Mouse (Mus musculus) embryonic facial prominence, embryonic 13.5 days (tissue): Measurements from ENCODE around the gene Hyal2. TPM values are rescaled to one million over a fixed set of nuclear protein-coding genes. Genes with fewer than 3 reads are reported as not detected.

ENCODE experiments used
- ATAC-seq: fragments of 200-750 bp; cut with Nextera tagmentation; 2 replicates; pipeline ENCODE4 v1.8.0; 2017; ENCODE audit warnings: low read depth; ENCODE audit not compliant: insufficient number of reproducible peaks, insufficient read depth, low FRiP score, low TSS enrichment
- H3K27ac ChIP-seq: fragments of 300-500 bp; sonication (generic); 2 replicates; pipeline ENCODE4 v1.5.1; 2015; ENCODE audit warnings: moderate library complexity, mild to moderate bottlenecking, inconsistent platforms
- H3K27me3 ChIP-seq: fragments of 300-500 bp; sonication (generic); 2 replicates; pipeline ENCODE4 v1.6.1; 2015; ENCODE audit warnings: mild to moderate bottlenecking, inconsistent platforms
- H3K36me3 ChIP-seq: fragments of 300-500 bp; sonication (generic); 2 replicates; pipeline ENCODE4 v1.6.1; 2015; ENCODE audit warnings: mild to moderate bottlenecking, inconsistent platforms
- H3K4me1 ChIP-seq: fragments of 300-500 bp; sonication (generic); 2 replicates; pipeline ENCODE4 v1.6.1; 2015; ENCODE audit warnings: inconsistent platforms
- H3K4me2 ChIP-seq: fragments of 300-500 bp; sonication (generic); 2 replicates; pipeline ENCODE4 v1.6.1; 2015; ENCODE audit warnings: moderate library complexity, mild to moderate bottlenecking, inconsistent platforms
- H3K4me3 ChIP-seq: fragments of 300-500 bp; sonication (generic); 2 replicates; pipeline ENCODE4 v1.5.1; 2015; ENCODE audit warnings: mild to moderate bottlenecking, inconsistent platforms
- H3K9ac ChIP-seq: fragments of 300-500 bp; sonication (generic); 2 replicates; pipeline ENCODE4 v1.6.1; 2015; ENCODE audit warnings: mild to moderate bottlenecking, inconsistent platforms
- H3K9me3 ChIP-seq: fragments of 300-500 bp; sonication (generic); 2 replicates; pipeline ENCODE4 v1.6.1; 2016; ENCODE audit warnings: inconsistent platforms
- WGBS: fragments of 180-500 bp; shearing (Covaris S2); methylation state at CpG from one replicate; pipeline ENCODE4 v1.1.7; 2015; ENCODE audit warnings: mixed read lengths; 5-methylcytosine and 5-hydroxymethylcytosine counted together
- polyA plus RNA-seq: library from polyadenylated mRNA; unstranded; fragments of >200 nt; fragmentation: Nextera tagmentation; extraction: Ambion mirVana; gene quantifications from 2 replicates; pipeline ENCODE4 v1.2.1, GENCODE M21; 2015

Hyal2 gene
- polyA plus RNA-seq, 1 experiment from 2014 or later, result 118 TPM

DNA sequence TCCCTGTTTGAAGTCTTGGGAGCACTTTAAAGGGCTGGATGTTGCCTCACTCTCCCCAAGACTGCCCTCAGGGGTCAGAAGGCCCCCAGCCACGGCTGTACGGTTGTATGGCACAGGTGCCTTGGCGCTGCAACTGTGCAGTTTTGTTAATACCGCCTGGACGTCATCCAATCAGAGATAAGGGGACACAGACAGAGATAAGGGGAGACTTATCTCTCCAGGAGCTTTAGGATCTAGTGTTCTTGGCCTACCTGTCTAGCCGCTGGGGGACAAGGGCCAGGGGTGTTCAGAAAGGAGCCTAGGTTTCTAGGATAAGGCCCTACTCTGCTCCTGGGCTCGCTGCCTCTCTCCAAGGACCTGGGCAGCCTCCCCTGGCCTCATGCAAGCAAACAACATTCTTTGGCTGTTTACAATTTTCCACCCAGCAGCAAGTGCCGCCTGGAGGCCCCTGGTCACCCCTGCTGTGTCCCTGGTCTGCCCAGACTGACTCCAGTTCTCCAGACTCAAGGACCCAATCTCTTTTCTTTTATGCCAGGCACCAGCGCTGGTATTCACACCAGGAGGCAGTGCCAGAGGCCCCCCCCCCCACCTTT, 40.0 kb downstream of the Hyal2 start:
- Histone ChIP-seq H3K4me3 (no peak overlapping the region), H3K4me2 (no peak overlapping the region), H3K9me3 (no peaks in the 10 kb centered on the region), H3K4me1 (peaks cover 83% of the 10 kb centered on the region), H3K9ac (peak overlapping the region; percentile 32; the same call in 1 of the 2 replicates), H3K27me3 (no peaks in the 10 kb centered on the region), H3K36me3 (no peaks in the 10 kb centered on the region), H3K27ac (no peak overlapping the region)
- ATAC-seq, result no peak
- 52% methylated on average over 9 of the region's 9 CpGs for WGBS

DNA sequence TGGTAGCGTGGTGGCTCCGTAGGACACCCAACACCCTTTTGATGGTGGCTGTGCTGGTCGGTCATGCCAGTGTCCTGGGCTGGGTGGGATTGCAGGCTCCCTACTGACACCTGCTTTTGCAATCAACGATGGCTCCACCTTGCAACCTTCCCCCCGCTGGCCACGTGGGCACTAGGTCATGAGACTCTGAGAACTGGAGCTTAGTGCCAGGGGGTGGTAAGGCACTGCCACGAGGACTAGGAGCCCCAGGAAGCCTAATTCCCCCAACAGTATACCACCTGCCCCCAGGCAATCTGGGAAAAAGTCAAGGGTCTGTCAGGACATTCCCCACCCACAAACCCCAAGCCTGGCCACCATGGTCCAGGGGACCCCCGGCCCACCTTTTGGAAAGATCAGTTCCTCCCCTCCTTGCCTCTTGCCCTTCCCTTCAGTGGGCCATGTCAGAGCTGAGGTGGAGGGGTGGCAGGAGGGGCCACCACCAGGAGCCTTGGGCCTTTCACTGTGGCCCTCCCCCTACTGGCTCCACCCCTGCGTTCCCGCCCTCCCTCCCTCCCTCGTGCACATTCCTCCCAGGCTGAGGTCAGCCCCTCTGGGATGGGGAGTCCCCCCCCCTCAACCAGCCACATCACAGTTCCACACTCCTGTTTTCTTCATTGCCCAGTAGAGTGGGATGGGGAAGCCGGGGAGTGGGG, 41.1 kb downstream of the Hyal2 start, which contains the start of gene Sema3b:
Sema3b (minus strand) TSS at position 489 of the 692 bp plus-strand sequence.
- no peaks in the 10 kb centered on the region for H3K27me3 ChIP-seq
- no peaks in the 10 kb centered on the region for H3K9me3 ChIP-seq
- peaks cover under 1% of the 10 kb centered on the region; the same call in 1 of the 2 replicates for H3K36me3 ChIP-seq
- H3K9ac ChIP-seq, result 0 out of 2 replicates have a peak within 1 kb of the TSS, but pooled peaks have one; percentile 21
- no peak within 1 kb of the TSS for H3K4me3 ChIP-seq
- H3K4me1 ChIP-seq, result peaks cover 77% of the 10 kb centered on the region
- 35% methylated on average over 12 of the region's 12 CpGs for WGBS
- no peak within 1 kb of the TSS for H3K27ac ChIP-seq
- no peak for ATAC-seq
- peak within 1 kb of the TSS; percentile 14 for H3K4me2 ChIP-seq

DNA sequence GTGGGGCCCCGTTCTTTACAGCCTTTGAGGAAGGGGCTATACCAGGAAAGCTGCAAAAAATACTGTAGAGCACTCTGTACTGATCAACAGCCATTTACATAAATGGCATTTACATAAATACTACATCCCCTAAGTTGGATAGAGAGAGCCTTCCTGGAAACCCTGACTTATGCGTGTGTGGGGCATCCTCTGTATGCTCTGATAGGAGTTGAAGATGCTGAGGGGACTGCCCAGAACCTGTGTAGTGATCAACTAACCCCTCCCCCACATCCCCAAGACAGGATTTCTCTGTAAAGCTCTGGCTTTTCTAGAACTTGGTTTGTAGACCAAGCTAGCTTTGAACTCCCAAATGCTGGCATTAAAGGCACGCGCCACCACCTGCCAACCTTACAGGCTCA, 41.7 kb downstream of the Hyal2 start:
- 61% methylated on average over 4 of the region's 4 CpGs for WGBS
- H3K4me1 ChIP-seq, result peaks cover 72% of the 10 kb centered on the region

DNA sequence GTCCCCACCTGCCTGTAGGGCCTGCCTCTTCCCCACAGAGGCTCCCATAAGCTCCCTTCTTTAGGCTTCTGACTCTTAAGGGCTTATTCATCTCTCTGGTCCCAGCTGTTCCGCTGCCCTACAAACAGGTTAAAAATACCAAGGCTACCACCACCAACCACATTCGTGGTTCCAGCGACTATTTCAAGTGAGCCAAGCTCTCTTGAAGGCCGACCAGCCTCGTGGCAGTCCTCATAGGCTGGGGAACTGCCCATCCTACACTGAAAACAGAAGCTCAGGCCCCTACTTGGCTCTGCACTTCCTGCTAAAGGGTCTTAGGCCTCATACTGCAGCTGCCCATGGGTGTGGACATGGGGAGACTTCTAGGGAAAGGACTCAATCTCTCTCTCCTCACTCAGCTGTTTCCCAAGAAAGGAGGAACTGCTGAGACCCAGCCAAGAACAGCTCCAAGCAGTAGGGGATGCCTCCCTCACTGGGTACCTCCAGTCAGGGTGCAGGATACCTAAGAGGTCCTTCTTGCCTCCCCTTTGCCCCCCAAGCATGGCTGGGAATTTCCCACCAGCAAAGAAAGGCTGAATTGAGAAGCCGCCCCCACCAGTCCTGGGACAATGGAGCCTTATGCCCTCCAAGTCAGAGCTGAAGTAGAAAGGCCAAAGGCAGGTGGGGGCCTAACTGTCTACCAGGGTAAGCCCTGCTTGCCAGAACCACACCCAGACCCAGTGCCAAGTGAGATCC, 43.9 kb downstream of the Hyal2 start:
- Histone ChIP-seq H3K4me3 (peak overlapping the region; percentile 42), H3K27ac (peak overlapping the region; percentile 94), H3K9me3 (no peaks in the 10 kb centered on the region), H3K27me3 (no peaks in the 10 kb centered on the region), H3K4me1 (peaks cover 50% of the 10 kb centered on the region), H3K36me3 (peaks cover 28% of the 10 kb centered on the region), H3K4me2 (peak overlapping the region; percentile 73), H3K9ac (peak overlapping the region; percentile 73)
- WGBS, result 70% methylated on average over 6 of the region's 6 CpGs
- no peak for ATAC-seq

More for the DNA sequence above, 41.7 kb downstream of the Hyal2 start:
- no peaks in the 10 kb centered on the region for H3K27me3 ChIP-seq
- peaks cover 6% of the 10 kb centered on the region; the same call in 1 of the 2 replicates for H3K36me3 ChIP-seq
- H3K4me2 ChIP-seq, result peak overlapping the region; percentile 14; the same call in 1 of the 2 replicates
- no peak overlapping the region for H3K27ac ChIP-seq
- H3K9me3 ChIP-seq, result no peaks in the 10 kb centered on the region
- no peak overlapping the region for H3K9ac ChIP-seq
- ATAC-seq, result no peak
- H3K4me3 ChIP-seq, result no peak overlapping the region

DNA sequence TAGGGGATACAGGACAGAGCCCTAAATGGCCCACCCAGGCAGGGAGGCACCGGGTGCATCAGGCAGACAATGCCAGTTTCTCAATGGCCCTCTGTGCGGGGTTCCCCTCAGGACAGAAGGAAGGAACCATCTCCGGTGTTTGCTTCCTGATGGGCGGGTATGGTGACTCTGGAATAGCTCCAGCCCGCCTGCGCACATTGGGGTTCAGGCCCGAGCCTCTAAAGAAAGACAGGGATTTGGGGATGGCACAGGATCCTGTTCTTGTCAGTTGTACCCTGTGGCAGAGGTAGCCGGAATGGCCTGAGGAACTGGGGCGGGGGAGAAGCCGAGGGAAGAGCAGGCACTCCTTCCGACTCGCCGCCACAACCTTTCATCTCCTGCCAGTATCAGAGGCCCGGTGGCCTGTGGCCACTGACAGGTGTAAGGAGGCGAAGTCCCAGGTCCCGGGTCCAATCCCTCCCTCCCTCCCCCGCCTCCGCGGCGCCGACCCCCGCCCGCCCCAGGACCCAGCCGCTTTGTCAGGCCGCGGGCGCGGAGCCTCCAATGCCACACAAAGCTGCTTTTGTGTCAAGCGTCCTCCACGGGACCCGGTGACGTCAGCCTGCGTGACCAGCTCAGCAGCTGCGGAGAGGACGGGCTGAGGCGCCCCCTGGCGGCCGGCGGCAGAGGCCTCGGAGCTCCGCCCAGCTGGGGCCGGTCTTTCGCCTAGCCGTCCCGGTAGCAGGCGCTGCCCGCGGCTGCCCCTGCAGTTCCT, 44.6 kb downstream of the Hyal2 start:
- peak; percentile 82 for ATAC-seq
- peak overlapping the region; percentile 42 for H3K4me3 ChIP-seq
- H3K4me1 ChIP-seq, result peaks cover 42% of the 10 kb centered on the region
- peaks cover 33% of the 10 kb centered on the region for H3K36me3 ChIP-seq
- H3K9me3 ChIP-seq, result no peaks in the 10 kb centered on the region
- H3K9ac ChIP-seq, result peak overlapping the region; percentile 73
- 2% methylated on average over 42 of the region's 48 CpGs for WGBS
- H3K4me2 ChIP-seq, result peak overlapping the region; percentile 73
- H3K27ac ChIP-seq, result peak overlapping the region; percentile 94
- H3K27me3 ChIP-seq, result no peaks in the 10 kb centered on the region

DNA sequence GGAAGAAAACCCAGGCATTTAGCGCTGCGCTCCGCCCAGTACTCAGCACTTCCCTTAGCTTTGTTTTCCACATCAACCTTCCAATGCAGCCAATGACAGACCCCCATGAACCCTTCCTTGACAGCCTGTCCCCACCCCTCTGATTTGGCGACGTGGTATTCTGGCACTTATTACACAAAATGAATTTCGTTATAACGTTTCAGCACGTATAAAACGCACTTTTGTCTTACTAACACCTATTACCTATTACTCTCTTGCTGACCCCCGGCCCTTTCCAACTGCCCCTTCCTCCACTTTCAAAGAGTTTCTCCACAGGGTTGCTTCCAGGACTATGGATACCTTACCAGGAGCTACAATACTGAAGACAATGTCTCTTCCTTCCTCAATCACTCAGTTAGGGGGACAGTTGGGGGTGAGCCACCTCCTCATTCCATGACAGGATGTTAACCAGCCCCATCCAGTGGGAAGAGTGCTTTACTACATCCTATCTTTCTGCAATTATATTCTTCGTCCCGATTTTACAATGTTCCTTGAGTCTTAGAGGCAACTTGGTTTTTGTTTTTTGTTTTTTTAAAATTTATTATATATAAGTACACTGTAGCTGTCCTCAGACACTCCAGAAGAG, 45.3 kb downstream of the Hyal2 start:
- Histone ChIP-seq H3K36me3 (peaks cover 38% of the 10 kb centered on the region), H3K9ac (peak overlapping the region; percentile 73; the same call in 1 of the 2 replicates), H3K27me3 (no peaks in the 10 kb centered on the region), H3K27ac (peak overlapping the region; percentile 94), H3K4me1 (peaks cover 35% of the 10 kb centered on the region), H3K9me3 (no peaks in the 10 kb centered on the region), H3K4me3 (peak overlapping the region; percentile 42), H3K4me2 (peak overlapping the region; percentile 73)
- no peak for ATAC-seq
- 10% methylated on average over 12 of the region's 12 CpGs for WGBS

DNA sequence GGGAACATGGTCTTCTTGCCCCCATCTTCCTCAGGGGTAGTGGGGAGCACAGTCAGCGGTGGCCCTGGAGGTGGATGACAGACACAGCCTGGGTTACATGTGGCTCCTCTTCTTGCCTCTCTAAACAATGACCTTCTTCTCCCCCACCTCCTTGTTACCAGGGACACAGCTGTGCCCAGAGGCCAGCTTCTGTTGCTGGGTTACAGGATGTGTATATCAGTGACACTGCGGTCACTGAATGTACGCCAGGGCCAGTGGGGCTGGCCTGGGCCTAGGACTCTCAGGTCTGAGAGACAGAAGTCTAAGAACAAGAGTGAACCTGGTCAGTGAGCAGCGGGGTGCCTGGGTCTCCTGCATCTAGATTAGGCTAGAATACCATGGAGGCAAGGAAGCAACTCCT, 47.3 kb downstream of the Hyal2 start:
- H3K9me3 ChIP-seq, result no peaks in the 10 kb centered on the region
- 58% methylated on average over 4 of the region's 4 CpGs for WGBS
- no peak overlapping the region for H3K4me2 ChIP-seq
- peaks cover 28% of the 10 kb centered on the region for H3K4me1 ChIP-seq
- peaks cover 58% of the 10 kb centered on the region for H3K36me3 ChIP-seq
- no peak overlapping the region for H3K4me3 ChIP-seq
- H3K9ac ChIP-seq, result no peak overlapping the region
- no peak overlapping the region; the same call in 1 of the 2 replicates for H3K27ac ChIP-seq
- no peaks in the 10 kb centered on the region for H3K27me3 ChIP-seq
- no peak for ATAC-seq

DNA sequence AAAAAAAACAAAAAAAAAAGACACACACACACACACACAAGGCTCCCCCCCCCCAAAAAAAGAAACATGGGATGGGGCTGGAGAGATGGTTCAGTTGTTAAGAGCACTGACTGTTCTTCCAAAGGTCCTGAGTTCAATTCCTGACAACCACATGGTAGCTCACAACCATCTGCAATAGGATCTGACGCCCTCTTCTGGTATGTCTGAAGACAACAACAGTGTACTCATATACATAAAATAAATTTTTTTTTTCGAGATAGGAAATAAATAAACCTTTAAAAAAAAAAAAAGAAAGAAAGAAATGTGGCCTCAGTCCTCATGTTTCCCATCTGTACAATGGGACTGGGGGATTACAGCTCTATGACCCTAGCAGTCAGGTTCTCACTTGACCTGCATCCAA, 49.7 kb downstream of the Hyal2 start:
- WGBS, result 75% methylated on average over 2 of the region's 2 CpGs
- ATAC-seq, result no peak
- H3K4me1 ChIP-seq, result peaks cover 13% of the 10 kb centered on the region
- no peak overlapping the region for H3K27ac ChIP-seq
- no peak overlapping the region for H3K4me3 ChIP-seq
- peaks cover 75% of the 10 kb centered on the region for H3K36me3 ChIP-seq
- H3K27me3 ChIP-seq, result no peaks in the 10 kb centered on the region
- no peak overlapping the region for H3K9ac ChIP-seq
- H3K4me2 ChIP-seq, result no peak overlapping the region
- H3K9me3 ChIP-seq, result no peaks in the 10 kb centered on the region

DNA sequence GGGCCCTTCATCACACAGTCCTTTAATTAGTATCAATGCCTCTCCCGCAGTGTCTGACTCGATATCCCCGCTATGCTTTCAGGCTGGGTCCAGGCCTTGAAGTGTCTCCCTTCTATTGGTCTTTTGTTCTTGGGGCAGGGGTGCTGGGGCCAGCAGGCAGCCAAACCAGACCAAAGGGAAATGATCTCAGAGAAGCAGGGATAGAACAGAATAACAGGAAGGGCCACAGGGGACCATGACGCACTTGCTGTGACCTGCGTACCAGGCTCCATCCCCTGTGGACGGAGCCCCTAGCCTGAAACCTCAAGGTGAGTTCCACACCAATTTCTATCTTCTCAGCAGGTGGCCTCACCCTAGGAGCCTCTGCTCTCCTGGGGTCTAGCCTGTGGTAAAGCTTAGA, 50.4 kb downstream of the Hyal2 start:
- ATAC-seq, result no peak
- Histone ChIP-seq H3K4me1 (peaks cover 12% of the 10 kb centered on the region), H3K4me3 (no peak overlapping the region), H3K4me2 (no peak overlapping the region), H3K27me3 (no peaks in the 10 kb centered on the region), H3K27ac (0 out of 2 replicates have a peak overlapping the region, but pooled peaks have one; percentile 49), H3K36me3 (peaks cover 80% of the 10 kb centered on the region), H3K9ac (no peak overlapping the region), H3K9me3 (no peaks in the 10 kb centered on the region)
- 88% methylated on average over 6 of the region's 6 CpGs for WGBS

DNA sequence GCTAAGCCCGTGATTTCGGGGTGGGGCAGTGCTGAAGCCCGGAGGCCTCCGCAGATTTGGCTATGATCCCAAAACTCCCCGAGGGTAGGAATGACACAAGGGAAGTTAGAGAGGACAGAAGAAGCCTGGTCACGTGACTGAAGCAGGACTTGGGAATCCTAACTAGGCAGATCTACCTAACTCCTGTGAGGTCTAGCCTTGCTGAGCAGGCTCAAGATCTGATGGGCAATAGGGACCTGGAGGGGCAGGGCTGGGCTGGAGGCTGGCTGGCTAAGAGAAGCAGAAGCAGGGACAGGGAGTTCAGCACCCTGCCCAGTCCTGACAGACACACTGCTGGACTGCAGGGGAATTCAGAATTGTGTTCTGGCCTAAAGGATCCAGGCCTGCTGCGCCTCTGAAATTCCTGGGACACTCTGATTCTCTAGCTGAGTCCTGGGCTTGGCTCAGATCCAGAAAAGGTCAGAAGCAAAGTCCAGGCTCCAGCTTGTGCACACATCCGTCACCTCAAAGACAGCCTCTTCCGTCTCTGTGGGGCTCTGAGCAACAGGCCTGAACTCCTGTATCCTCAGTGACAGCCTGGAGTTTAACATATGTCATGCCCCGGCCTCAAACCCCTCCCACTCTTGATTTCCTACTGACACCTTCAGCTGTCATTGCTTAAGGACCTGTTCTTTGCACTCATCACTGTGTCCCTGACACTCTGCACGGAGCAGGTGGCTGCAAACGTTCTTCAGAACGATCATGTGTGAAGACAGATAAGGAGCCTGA, 51.2 kb downstream of the Hyal2 start:
- Histone ChIP-seq H3K9ac (peak overlapping the region; percentile 58), H3K27ac (peak overlapping the region; percentile 49), H3K4me1 (peaks cover 10% of the 10 kb centered on the region), H3K36me3 (peaks cover 85% of the 10 kb centered on the region), H3K27me3 (no peaks in the 10 kb centered on the region), H3K4me3 (no peak overlapping the region), H3K4me2 (no peak overlapping the region), H3K9me3 (no peaks in the 10 kb centered on the region)
- 62% methylated on average over 13 of the region's 13 CpGs for whole genome bisulfite sequencing
- no peak for ATAC-seq
